Mouse (Mus musculus) heart, postnatal 0 days (tissue): ENCODE measurements around the gene Vwf. TPM values are rescaled to one million over a fixed set of nuclear protein-coding genes. Genes with fewer than 3 reads are reported as not detected.

ENCODE experiments used
- ATAC-seq: fragments of 200-750 bp; cut with Nextera tagmentation; 2 replicates; pipeline ENCODE4 v1.8.0; 2017; ENCODE audit warnings: low read depth, moderate number of reproducible peaks, moderate library complexity; ENCODE audit not compliant: insufficient read depth
- DNase-seq: peaks from one replicate; pipeline ENCODE4 v3.0.0-alpha.2; 2016; ENCODE audit warnings: low spot score
- H3K27ac ChIP-seq: fragments of 300-500 bp; sonication (generic); 2 replicates; pipeline ENCODE4 v1.5.1; 2014; ENCODE audit warnings: low read depth, mild to moderate bottlenecking
- H3K27me3 ChIP-seq: fragments of 300-500 bp; sonication (generic); 2 replicates; pipeline ENCODE4 v1.6.1; 2014; ENCODE audit warnings: low read length, mixed read lengths; ENCODE audit not compliant: control insufficient read depth, insufficient read depth
- H3K36me3 ChIP-seq: fragments of 300-500 bp; sonication (generic); replicated peaks from 2 replicates; pipeline ENCODE4 v1.6.1; 2014; ENCODE audit warnings: low read length, mixed read lengths; ENCODE audit not compliant: control insufficient read depth, insufficient read depth
- H3K4me1 ChIP-seq: fragments of 300-500 bp; sonication (generic); 2 replicates; pipeline ENCODE4 v1.6.1; 2014; ENCODE audit warnings: antibody characterized with exemption; ENCODE audit not compliant: control insufficient read depth, insufficient read depth
- H3K4me2 ChIP-seq: fragments of 300-500 bp; sonication (generic); 2 replicates; pipeline ENCODE4 v1.6.1; 2014; ENCODE audit warnings: low read depth, mild to moderate bottlenecking, low read length, moderate library complexity
- H3K4me3 ChIP-seq: fragments of 300-500 bp; sonication (generic); 2 replicates; pipeline ENCODE4 v1.5.1; 2014; ENCODE audit warnings: low read depth, low read length
- H3K9ac ChIP-seq: fragments of 300-500 bp; sonication (generic); replicated peaks from 2 replicates; pipeline ENCODE4 v1.6.1; 2014; ENCODE audit warnings: low read depth, low read length, mixed read lengths
- H3K9me3 ChIP-seq: fragments of 300-500 bp; sonication (generic); replicated peaks from 2 replicates; pipeline ENCODE4 v1.6.1; 2016; ENCODE audit warnings: low read length; ENCODE audit not compliant: control insufficient read depth
- CTCF ChIP-seq: IDR thresholded peaks from 2 replicates; pipeline ENCODE4 v1.5.1; 2016; ENCODE audit warnings: antibody characterized with exemption, control low read depth, low read depth
- EP300 ChIP-seq: IDR thresholded peaks from 2 replicates; pipeline ENCODE4 v1.6.1; 2016; ENCODE audit warnings: antibody characterized with exemption, low read depth
- WGBS: fragments of 180-500 bp; shearing (Covaris S2); extraction: QIAGEN DNeasy Blood & Tissue Kit; methylation state at CpG from one replicate; pipeline ENCODE4 v1.1.7; 2014; 5-methylcytosine and 5-hydroxymethylcytosine counted together
- polyA plus RNA-seq: library from polyadenylated mRNA; unstranded; fragments of >200 nt; fragmentation: Nextera tagmentation; extraction: Ambion mirVana; gene quantifications from 2 replicates; pipeline ENCODE4 v1.2.1, GENCODE M21; 2015
- total RNA-seq: library from RNA; depleted of rRNA; stranded (reverse); fragments of >200 nt; gene quantifications from 2 replicates; pipeline ENCODE4 v1.2.3, GENCODE M21; 2014; ENCODE audit warnings: low replicate concordance

Vwf gene
- total and polyA plus RNA-seq, 2 experiments from 2014 or later, result 21.9 to 99.9 TPM

DNA sequence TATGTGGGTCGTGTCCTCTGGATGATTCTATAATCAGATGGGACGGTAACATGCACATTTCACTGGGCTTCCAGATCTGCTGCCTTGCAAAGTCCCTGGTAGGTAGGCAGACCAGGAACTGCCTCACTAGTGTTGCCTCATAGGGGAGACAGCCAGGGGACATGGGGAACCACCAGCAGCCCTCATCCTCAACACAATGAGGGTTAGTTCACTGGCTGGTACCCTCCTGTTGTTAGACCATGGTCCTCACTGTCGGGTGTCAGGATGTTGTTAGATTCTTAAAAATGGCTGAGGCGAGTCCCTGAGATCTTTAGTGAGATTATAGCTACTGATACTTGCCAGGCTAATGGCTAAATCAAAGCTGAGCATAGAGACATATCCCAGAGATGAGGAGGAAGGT is 54.6 kb downstream of the Vwf start:
- DNase-seq (no peak), ATAC-seq (no peak)
- Histone ChIP-seq H3K27ac (no peak overlapping the region), H3K4me2 (no peak overlapping the region), H3K4me1 (peaks cover 5% of the 10 kb centered on the region; the same call in 1 of the 2 replicates), H3K36me3 (no peaks in the 10 kb centered on the region), H3K4me3 (no peak overlapping the region), H3K27me3 (peaks cover 28% of the 10 kb centered on the region; the same call in 1 of the 2 replicates), H3K9ac (no peak overlapping the region), H3K9me3 (no peaks in the 10 kb centered on the region)
- 60% methylated on average over 4 of the region's 4 CpGs for WGBS
- TF ChIP-seq EP300 (no peak), CTCF (no peak)

DNA sequence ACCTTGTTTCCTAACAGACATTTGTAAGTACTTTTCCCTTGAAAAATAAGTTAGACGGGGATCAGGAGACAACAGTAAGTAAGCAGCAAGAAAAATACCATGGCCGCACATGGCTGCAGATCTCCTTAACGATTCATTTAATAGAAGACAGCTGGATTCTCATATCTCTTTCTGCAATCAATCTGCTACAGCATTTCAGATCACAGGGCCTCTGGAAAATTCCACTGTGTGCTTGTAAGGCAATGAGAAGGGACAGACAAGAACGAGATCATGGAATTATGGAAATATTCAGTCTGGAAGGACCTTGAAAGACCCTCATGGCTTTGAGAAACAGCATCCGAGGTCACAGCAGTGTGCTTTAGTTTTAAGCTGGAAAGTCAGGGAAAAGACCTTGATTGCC is 55.2 kb downstream of the Vwf start:
- H3K4me2 ChIP-seq, result no peak overlapping the region
- TF ChIP-seq EP300 (no peak), CTCF (no peak)
- H3K4me1 ChIP-seq, result peaks cover 5% of the 10 kb centered on the region; the same call in 1 of the 2 replicates
- ATAC-seq (no peak), DNase-seq (no peak)
- H3K9me3 ChIP-seq, result no peaks in the 10 kb centered on the region
- H3K4me3 ChIP-seq, result no peak overlapping the region
- 72% methylated on average over 5 of the region's 5 CpGs for WGBS
- H3K36me3 ChIP-seq, result no peaks in the 10 kb centered on the region
- H3K9ac ChIP-seq, result no peak overlapping the region
- peaks cover 29% of the 10 kb centered on the region; the same call in 1 of the 2 replicates for H3K27me3 ChIP-seq
- no peak overlapping the region for H3K27ac ChIP-seq

DNA sequence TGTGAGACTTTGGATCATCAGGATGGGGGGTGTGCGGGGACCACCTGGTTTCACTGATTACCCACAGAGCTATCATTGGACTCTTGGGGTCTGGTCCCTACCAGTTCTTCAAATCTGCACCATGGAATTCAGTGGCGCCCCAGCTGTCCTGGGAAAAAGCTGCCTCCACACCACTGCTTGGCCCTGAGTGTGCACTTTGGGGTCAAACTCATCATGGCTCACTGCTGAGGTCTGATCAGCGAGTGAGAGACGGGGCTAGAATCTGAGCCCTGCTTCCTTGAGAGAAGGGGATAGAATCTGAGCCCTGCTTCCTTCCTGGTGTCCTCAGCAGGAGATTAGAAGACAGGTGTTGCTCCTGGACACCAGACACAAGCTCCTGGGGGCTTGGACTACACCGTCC is 55.8 kb downstream of the Vwf start:
- H3K4me1 ChIP-seq, result peaks cover 5% of the 10 kb centered on the region; the same call in 1 of the 2 replicates
- WGBS, result 73% methylated on average over 5 of the region's 5 CpGs
- ATAC-seq (no peak), DNase-seq (no peak)
- H3K9me3 ChIP-seq, result no peaks in the 10 kb centered on the region
- no peak overlapping the region for H3K9ac ChIP-seq
- H3K27ac ChIP-seq, result no peak overlapping the region
- no peak for TF ChIP-seq CTCF
- no peak for TF ChIP-seq EP300
- H3K4me3 ChIP-seq, result no peak overlapping the region
- H3K27me3 ChIP-seq, result peaks cover 29% of the 10 kb centered on the region; the same call in 1 of the 2 replicates
- H3K4me2 ChIP-seq, result no peak overlapping the region
- no peaks in the 10 kb centered on the region for H3K36me3 ChIP-seq

DNA sequence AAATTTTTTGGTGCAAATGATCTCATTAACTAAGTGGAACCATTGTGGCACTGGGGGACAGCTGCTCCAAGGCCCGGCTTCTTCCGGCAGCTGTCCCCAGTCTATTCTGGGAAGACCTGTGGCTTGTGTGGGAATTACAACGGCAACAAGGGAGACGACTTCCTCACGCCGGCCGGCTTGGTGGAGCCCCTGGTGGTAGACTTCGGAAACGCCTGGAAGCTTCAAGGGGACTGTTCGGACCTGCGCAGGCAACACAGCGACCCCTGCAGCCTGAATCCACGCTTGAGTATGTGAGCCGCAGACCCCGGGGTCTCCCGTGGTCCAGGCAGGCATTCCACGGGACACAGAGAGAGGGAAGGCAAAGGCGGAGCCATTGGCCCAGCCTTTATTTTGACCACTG is 56.7 kb downstream of the Vwf start:
- no peak overlapping the region for H3K4me3 ChIP-seq
- H3K9ac ChIP-seq, result no peak overlapping the region
- no peak overlapping the region for H3K27ac ChIP-seq
- H3K4me2 ChIP-seq, result peak overlapping the region; percentile 29; the same call in 1 of the 2 replicates
- DNase-seq (peak; percentile 89), ATAC-seq (peak; percentile 82)
- no peaks in the 10 kb centered on the region for H3K36me3 ChIP-seq
- TF ChIP-seq CTCF (peak; percentile 90), EP300 (no peak)
- peaks cover 33% of the 10 kb centered on the region; the same call in 1 of the 2 replicates for H3K27me3 ChIP-seq
- WGBS, result 7% methylated on average over 18 of the region's 18 CpGs
- no peaks in the 10 kb centered on the region for H3K9me3 ChIP-seq
- H3K4me1 ChIP-seq, result peaks cover 5% of the 10 kb centered on the region; the same call in 1 of the 2 replicates

DNA sequence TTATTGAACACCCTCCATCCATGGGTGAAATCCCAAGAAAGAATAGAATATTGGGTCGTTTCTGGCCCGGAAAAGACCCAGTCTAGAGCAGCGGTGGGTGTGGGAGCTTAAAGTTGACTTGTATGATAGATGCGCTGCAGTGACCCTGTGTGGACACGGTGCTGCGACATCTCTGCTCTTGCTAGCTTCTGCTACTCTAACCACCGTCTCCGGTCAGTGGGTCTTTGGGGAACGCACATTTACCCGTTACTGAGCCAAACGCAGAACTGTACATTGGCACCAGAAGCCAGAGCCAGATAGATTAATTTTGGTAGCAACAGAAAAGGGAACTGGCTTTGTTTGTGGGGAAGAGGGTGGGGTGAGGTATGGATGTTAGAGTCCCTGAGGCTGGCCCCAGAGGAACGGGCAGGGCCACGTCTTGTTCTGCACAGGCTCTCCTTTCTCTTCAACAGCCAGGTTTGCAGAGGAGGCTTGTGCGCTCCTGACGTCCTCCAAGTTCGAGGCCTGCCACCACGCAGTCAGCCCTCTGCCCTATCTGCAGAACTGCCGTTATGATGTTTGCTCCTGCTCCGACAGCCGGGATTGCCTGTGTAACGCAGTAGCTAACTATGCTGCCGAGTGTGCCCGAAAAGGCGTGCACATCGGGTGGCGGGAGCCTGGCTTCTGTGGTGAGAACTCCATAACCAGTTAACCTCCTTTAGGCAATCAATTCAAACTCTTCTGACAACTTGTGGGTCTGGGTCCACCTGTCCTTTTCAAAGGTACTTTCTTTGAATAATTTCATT is 57.3 kb downstream of the Vwf start:
- Histone ChIP-seq H3K9me3 (no peaks in the 10 kb centered on the region), H3K27me3 (peaks cover 33% of the 10 kb centered on the region; the same call in 1 of the 2 replicates), H3K4me3 (no peak overlapping the region), H3K9ac (no peak overlapping the region), H3K36me3 (no peaks in the 10 kb centered on the region), H3K4me2 (no peak overlapping the region), H3K4me1 (peaks cover 5% of the 10 kb centered on the region; the same call in 1 of the 2 replicates), H3K27ac (no peak overlapping the region)
- ATAC-seq, result no peak
- TF ChIP-seq EP300 (no peak), CTCF (no peak)
- 75% methylated on average over 26 of the region's 26 CpGs for WGBS
- DNase-seq, result no peak
